Mouse (Mus musculus) midbrain, embryonic 10.5 days (tissue): ENCODE measurements at regions not wholly inside any gene's neighbourhood (a gene's known extent, or its start where the extent isn't known, plus 50 kb on each side); places are given as distances from the start of the nearest gene placed in this dataset.

Source experiments
- DNase-seq: peaks from one replicate; pipeline ENCODE4 v3.0.0-alpha.2; 2017; ENCODE audit warnings: low spot score
- H3K27ac ChIP-seq: fragments of 300-500 bp; sonication (generic); replicated peaks from 2 replicates; pipeline ENCODE4 v1.5.1; 2016; ENCODE audit warnings: mild to moderate bottlenecking
- H3K27me3 ChIP-seq: fragments of 300-500 bp; sonication (generic); 2 replicates; pipeline ENCODE4 v1.6.1; 2016; ENCODE audit warnings: low read depth, mild to moderate bottlenecking; ENCODE audit not compliant: poor library complexity, severe bottlenecking
- H3K36me3 ChIP-seq: fragments of 300-500 bp; sonication (generic); 2 replicates; pipeline ENCODE4 v1.6.1; 2016; ENCODE audit warnings: mild to moderate bottlenecking, moderate library complexity
- H3K4me1 ChIP-seq: fragments of 300-500 bp; sonication (generic); 2 replicates; pipeline ENCODE4 v1.6.1; 2016
- H3K4me3 ChIP-seq: fragments of 300-500 bp; sonication (generic); 2 replicates; pipeline ENCODE4 v1.5.1; 2016; ENCODE audit warnings: mild to moderate bottlenecking, moderate library complexity
- H3K9me3 ChIP-seq: fragments of 300-500 bp; sonication (generic); replicated peaks from 2 replicates; pipeline ENCODE4 v1.6.1; 2016; ENCODE audit warnings: mild to moderate bottlenecking
- WGBS: fragments of 180-500 bp; shearing (Covaris S2); methylation state at CpG from one replicate; pipeline ENCODE4 v1.1.7; 2016; 5-methylcytosine and 5-hydroxymethylcytosine counted together

DNA sequence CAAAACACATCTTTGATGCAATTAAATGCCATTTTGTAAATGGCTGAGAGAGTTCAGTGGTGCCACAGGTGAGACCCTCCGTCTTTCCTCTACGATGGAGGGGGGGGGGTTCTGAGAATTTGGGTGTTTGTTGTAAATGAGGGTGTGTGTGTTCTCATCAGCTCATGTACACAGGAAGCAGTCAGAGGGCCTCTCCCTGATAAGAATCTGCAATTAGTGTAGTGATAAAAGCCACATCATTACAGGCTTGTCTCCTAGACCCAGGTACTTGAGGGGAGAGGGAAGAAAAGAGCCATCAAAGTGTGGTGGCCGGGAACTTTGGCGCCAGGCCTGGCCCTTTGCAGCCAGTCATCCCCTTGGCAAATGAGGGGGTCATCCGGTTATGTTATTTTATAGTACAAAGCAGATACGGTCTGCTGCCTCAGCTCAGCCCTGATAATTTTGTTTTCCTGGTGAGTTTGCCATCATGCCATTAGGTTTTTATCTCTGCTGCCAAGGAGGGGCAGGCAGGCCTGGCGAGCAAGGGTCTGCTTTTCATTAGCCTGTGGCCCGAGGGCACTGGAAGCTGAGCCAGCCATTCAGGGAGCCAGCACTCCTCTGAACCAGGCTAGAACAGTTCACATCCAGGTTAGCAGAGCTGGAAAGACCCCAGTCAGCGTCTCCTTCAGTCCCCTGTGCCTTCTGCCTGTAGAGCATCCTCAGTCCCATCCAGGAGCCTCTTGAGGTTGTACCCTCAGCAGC, 59.7 kb downstream of the H2al1j start:
- Histone ChIP-seq H3K4me1 (no peaks in the 10 kb centered on the region), H3K36me3 (no peaks in the 10 kb centered on the region), H3K4me3 (no peak overlapping the region), H3K27me3 (peaks cover 82% of the 10 kb centered on the region), H3K9me3 (no peaks in the 10 kb centered on the region), H3K27ac (no peak overlapping the region)
- 84% methylated on average over 9 of the region's 9 CpGs for WGBS
- DNase-seq, result no peak

DNA sequence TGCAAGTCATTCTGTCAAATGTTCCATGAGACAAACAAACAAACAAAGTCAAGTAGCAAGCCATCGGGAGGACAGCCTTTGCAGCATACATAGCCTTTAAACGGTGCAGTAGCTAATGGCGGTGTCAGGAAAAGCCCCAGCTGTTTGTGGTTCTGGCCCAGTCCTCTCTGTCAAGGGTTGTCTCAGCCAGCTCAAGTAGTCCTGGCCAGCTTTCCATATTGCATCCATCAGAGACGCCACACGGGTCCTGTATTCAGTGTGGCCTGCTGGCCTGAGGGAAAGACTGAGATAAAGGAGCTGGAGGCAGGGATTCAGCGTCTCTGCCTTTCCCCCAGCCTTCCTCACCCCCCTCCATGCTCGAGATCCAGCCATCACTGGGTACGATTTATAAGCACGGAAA, 61.2 kb downstream of the H2al1j start:
- Histone ChIP-seq H3K9me3 (no peaks in the 10 kb centered on the region), H3K36me3 (no peaks in the 10 kb centered on the region), H3K27ac (no peak overlapping the region), H3K4me3 (no peak overlapping the region), H3K4me1 (no peaks in the 10 kb centered on the region), H3K27me3 (peaks cover 83% of the 10 kb centered on the region)
- DNase-seq, result no peak
- 81% methylated on average over 9 of the region's 9 CpGs for WGBS

DNA sequence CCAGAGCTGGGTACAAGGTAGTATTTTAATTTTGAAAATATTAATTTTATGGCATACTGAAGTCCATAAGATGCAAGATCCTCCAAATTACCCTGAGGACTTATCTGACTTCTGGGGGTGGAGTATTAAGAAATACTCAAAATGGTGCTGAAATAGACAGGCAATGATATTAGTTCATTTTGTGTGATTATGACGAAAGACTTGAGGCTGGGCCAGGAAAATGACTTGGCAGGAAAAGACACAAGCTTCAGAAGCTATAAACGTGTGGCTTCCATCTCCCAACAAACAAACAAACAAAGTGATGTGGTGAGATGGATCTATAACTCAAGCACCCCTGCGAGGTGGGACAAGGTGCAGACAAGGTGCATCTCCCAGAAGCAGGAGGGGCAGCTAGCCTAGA, 72.8 kb downstream of the H2al1j start:
- Histone ChIP-seq H3K36me3 (no peaks in the 10 kb centered on the region), H3K27me3 (peaks cover 63% of the 10 kb centered on the region), H3K4me1 (no peaks in the 10 kb centered on the region), H3K27ac (no peak overlapping the region), H3K9me3 (peaks cover 5% of the 10 kb centered on the region), H3K4me3 (no peak overlapping the region)
- 87% methylated on average over 3 of the region's 3 CpGs for WGBS
- no peak for DNase-seq

DNA sequence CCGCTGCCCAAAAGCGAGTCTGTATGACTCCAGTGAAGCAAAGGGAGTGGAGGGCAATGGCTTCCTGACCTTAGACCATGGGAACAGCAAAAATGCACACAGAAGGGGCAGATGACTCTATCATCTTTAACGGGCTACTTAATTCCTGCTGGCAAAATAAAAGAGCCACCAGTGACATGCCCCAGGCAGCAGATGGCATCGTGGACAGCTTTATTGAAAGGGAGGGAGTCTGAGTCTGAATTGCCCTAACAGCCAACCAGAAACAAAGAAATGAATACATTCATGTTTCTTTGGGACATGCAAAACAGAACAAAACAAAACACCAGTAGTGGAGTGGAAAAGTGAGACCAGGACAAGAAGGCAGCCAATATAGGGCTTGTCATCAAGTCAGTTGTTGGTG, 76.7 kb downstream of the H2al1j start:
- Histone ChIP-seq H3K4me1 (no peaks in the 10 kb centered on the region), H3K27ac (no peak overlapping the region), H3K36me3 (no peaks in the 10 kb centered on the region), H3K9me3 (peaks cover 5% of the 10 kb centered on the region), H3K4me3 (no peak overlapping the region), H3K27me3 (peaks cover 78% of the 10 kb centered on the region)
- 75% methylated on average over 4 of the region's 4 CpGs for WGBS
- no peak for DNase-seq

DNA sequence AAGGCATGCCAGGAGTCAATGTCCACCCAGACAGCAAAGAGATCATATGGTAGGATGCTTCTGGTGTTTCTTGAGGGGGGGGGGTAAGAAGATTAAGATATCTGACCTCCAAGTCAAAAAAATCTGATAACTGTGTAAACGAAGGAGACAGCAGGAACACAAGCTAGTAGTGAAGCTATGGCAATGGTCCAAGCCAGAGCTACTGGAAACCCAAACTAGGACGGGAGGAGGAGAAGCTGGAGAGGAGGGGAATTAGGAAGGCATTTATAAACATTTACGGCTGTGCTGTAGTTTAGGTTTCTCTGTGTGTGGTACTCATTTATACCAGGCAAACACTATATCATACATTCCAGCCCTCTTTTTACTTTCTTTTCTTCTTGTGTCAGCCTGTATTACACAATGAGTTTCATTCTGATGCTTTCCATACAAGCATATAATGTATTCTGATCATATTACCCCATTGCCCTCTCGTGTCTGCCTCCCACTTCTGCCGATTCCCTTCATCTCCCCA, 84.7 kb downstream of the H2al1j start:
- H3K9me3 ChIP-seq, result no peaks in the 10 kb centered on the region
- no peak for DNase-seq
- H3K36me3 ChIP-seq, result no peaks in the 10 kb centered on the region
- peaks cover 13% of the 10 kb centered on the region for H3K4me1 ChIP-seq
- peaks cover 98% of the 10 kb centered on the region for H3K27me3 ChIP-seq
- 86% methylated on average over 5 of the region's 5 CpGs for WGBS
- no peak overlapping the region for H3K27ac ChIP-seq
- no peak overlapping the region for H3K4me3 ChIP-seq

DNA sequence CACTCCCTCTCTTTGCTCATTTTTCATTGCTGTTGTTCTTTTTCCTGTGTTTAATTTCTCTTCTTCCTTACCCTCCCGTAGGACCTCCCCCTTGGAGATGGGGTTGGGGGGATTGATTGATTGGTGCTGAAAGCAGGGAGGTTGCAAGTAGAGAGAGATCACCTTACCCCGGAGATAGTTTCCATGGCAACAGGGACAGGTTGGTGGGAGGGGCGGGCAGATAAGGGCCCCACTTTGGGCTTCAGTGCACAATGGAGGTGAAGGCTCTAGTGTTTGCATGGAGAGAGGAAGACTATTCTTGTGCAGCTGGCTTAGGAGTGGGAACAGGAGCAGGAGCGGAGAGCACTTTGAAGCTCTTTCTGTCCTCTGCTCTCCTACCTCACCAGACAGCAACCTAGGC, 88.0 kb downstream of the H2al1j start:
- Histone ChIP-seq H3K4me1 (peaks cover 18% of the 10 kb centered on the region), H3K36me3 (no peaks in the 10 kb centered on the region), H3K27me3 (peaks cover 99% of the 10 kb centered on the region), H3K27ac (no peak overlapping the region; the same call in 1 of the 2 replicates), H3K4me3 (no peak overlapping the region), H3K9me3 (no peaks in the 10 kb centered on the region)
- DNase-seq, result no peak
- WGBS, result 28% methylated on average over 4 of the region's 4 CpGs

DNA sequence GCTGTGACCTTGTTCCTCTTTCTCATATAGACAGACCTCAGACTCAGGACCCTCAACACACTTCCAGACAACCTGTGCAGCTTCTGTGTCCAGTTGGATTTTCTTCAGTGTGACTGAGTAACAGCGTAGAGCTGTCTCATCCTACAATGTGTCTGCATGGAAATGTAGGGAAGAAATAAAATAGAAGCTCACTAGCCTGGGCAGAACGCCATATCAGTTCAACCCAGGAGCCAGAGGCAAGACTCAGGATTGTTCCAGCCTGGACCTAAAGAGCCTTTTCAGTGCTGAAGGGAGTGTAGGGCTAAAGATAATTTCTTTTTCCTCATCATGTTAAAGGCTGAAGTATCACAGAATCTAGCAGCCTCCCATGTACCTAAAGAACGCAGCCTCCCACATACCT, 88.9 kb downstream of the H2al1j start:
- WGBS, result 92% methylated on average over 3 of the region's 3 CpGs
- Histone ChIP-seq H3K27me3 (peaks cover 99% of the 10 kb centered on the region), H3K4me1 (peaks cover 18% of the 10 kb centered on the region), H3K9me3 (no peaks in the 10 kb centered on the region), H3K4me3 (no peak overlapping the region), H3K36me3 (no peaks in the 10 kb centered on the region), H3K27ac (no peak overlapping the region)
- no peak for DNase-seq

DNA sequence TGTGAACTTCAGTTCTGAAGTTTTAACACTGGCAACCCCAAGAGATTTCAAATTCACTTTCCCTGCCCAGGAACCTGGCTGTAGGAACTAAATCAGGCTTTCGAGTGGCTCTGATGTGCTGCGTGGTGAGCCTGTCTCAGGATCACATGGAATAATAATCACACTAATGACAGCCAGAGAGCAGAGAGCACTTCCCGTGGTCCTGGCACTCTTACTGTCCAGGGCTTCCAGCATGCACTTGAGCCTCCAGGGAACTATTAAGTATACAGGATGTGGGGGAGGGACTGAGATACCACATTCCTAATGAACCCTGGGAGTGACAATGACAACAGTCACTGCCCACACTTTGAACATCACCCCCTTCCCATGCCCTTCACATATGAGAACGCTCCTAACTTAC, 90.2 kb downstream of the H2al1j start:
- H3K9me3 ChIP-seq, result no peaks in the 10 kb centered on the region
- H3K36me3 ChIP-seq, result no peaks in the 10 kb centered on the region
- DNase-seq, result no peak
- peaks cover 99% of the 10 kb centered on the region for H3K27me3 ChIP-seq
- WGBS, result 77% methylated on average over 4 of the region's 4 CpGs
- peaks cover 19% of the 10 kb centered on the region for H3K4me1 ChIP-seq
- H3K4me3 ChIP-seq, result no peak overlapping the region
- H3K27ac ChIP-seq, result no peak overlapping the region

DNA sequence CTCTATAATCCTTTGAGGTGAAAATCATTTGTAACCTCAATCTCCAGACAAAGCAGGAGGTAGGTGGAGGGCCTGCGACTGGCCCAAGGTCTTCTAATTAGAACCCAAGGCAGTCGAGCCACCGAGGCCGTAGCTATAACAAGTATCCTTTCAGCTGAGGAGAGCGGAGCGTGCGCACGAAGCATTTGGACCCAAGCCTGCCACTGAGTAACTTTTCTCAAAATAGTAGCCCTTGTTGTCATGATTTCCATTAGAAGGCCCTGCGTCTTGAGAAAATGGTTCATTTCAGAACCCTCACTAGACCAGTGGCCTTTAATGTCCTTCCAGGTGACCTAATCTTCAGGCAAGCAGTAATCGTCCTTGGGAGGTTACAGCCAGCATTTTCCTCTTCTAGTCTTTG, 90.6 kb downstream of the H2al1j start:
- no peak for DNase-seq
- Histone ChIP-seq H3K9me3 (no peaks in the 10 kb centered on the region), H3K36me3 (no peaks in the 10 kb centered on the region), H3K27me3 (peaks cover 99% of the 10 kb centered on the region), H3K4me3 (no peak overlapping the region), H3K27ac (no peak overlapping the region), H3K4me1 (peaks cover 23% of the 10 kb centered on the region)
- 89% methylated on average over 10 of the region's 10 CpGs for WGBS

DNA sequence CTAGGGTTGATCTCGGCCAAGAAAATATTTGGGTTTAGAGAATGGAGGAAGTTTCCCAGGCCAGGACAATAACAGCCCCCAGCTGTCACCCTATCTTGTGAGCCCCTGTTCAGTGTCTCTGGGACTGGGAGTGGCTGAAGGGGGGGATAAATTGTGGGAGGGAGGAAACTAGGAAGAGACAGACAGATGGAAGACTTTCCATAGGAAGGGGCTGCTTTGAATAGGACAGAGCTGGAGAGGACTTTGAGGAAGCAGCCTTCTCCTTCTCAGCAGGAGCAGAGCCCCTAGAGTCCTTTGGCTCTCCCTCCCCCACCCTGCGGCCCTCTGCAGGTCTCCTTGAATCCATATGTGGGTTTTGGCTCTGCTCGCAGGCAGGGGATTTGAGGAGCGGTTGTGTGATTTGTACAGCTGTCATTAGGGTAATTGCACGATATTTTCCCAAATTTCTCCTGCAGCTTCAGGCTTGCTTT, 91.6 kb downstream of the H2al1j start:
- Histone ChIP-seq H3K36me3 (no peaks in the 10 kb centered on the region), H3K4me1 (peaks cover 31% of the 10 kb centered on the region), H3K4me3 (no peak overlapping the region), H3K9me3 (no peaks in the 10 kb centered on the region), H3K27ac (no peak overlapping the region), H3K27me3 (peaks cover 99% of the 10 kb centered on the region)
- DNase-seq, result no peak
- WGBS, result 53% methylated on average over 5 of the region's 5 CpGs

DNA sequence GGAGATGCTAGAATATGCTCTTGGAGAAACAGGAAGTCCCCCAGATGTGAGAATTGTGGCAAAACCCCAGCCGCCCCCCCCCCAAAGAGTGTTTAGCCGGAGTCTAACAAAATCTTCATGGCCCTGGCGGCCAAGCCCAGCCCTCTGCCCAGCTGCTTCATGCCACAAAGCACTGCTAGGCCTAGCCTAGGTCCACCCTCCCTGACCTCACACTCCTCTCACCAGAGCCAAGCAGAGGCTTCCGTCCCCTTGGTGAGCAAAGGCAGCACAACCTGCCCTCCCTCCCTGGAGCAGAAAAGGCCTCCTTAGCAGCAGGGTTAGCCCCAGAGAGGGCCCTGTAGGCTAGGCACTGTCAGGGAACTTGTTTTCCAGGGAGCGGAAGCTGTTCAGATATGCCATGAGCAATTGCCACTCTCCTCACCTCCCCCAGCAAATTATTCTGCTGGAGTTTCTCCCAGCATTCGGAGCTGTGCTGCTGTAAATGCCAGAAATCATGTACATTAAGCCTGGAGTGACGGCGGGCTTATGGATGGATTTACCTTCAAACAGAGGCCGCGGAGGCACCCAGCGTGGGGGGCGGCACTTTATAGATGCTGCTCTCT, 104.9 kb downstream of the H2al1j start:
- peak overlapping the region; percentile 15 for H3K27ac ChIP-seq
- no peak for DNase-seq
- 65% methylated on average over 12 of the region's 12 CpGs for WGBS
- H3K4me1 ChIP-seq, result peaks cover 40% of the 10 kb centered on the region
- H3K9me3 ChIP-seq, result no peaks in the 10 kb centered on the region
- no peaks in the 10 kb centered on the region for H3K36me3 ChIP-seq
- H3K27me3 ChIP-seq, result peaks cover 100% of the 10 kb centered on the region
- no peak overlapping the region for H3K4me3 ChIP-seq

DNA sequence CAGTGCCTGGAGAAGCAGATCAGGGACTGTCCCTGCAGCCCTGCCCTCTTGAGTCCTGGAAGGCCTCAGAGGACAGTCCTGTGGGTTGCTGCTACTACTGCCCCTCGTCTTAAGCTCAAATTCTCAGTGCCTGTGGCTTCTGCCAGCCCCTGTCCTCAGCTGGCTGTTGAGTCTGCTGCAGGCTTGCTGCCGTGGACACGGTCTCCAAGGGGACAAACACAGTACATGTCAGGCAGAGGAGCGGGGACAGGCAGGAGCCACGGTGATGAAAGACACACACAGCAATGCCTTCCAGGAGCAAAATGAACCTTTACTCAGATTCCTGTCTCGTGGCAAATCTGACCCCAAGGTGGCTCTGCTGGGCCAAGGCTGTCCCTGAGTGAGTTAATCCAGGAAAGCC, 107.7 kb downstream of the H2al1j start:
- WGBS, result 46% methylated on average over 6 of the region's 6 CpGs

More for the DNA sequence above, 107.7 kb downstream of the H2al1j start:
- Histone ChIP-seq H3K27me3 (peaks cover 100% of the 10 kb centered on the region), H3K27ac (no peak overlapping the region; the same call in 1 of the 2 replicates), H3K36me3 (no peaks in the 10 kb centered on the region), H3K4me3 (no peak overlapping the region), H3K4me1 (peaks cover 41% of the 10 kb centered on the region), H3K9me3 (no peaks in the 10 kb centered on the region)
- no peak for DNase-seq
